In genomic region chr13:90364518-90365027, GRCm38 (mm10) we compare ENCODE assay signal across 34 mouse cellular contexts.
A peak's percentile ranks its signal among the peaks of the same experiment; 100 is the strongest.
DNase-seq lines count a peak whose midpoint lies in the region; ATAC-seq lines count a peak whose summit lies in the region.
"Had no signal": no experiment of that assay in that cellular context is flagged by ENCODE, and none has a peak within 500 bp of the region (broad histone marks: within the 10 kb centered on the region; RNA-seq: fewer than 3 reads in every experiment).

No protein-coding gene starts in this region.

- 37% methylated on average over 4 of the region's 4 CpGs for WGBS in embryonic facial prominence, embryonic 13.5 days

- DNase-seq in frontal cortex, postnatal 25 days (ENCODE audit: low spot score in 2 of 2), result no peak
- DNase-seq in layer of hippocampus, adult 9-10 months (ENCODE audit: low spot score), result no peak
- no peak for DNase-seq in lung, postnatal 25 days (ENCODE audit: low spot score)
- DNase-seq in retina, embryonic 14.5 days (ENCODE audit: low spot score), result no peak
- DNase-seq: adrenal gland, adult 2 months; adrenal gland, postnatal 36 days; B cell, adult 2 months; cerebellum, adult 9-10 months; cerebellum, postnatal 36 days; embryo, embryonic 11 days; heart, postnatal 14 days; kidney, adult 2 months; layer of hippocampus, adult 9-11 months; liver, embryonic 13.5 days; lung, adult 18-20 months; midbrain, embryonic 14.5 days; retina, postnatal 1 day; right cerebral cortex, postnatal 25 days; spleen, adult 18-20 months; thymus, adult 18-20 months; thymus, postnatal 25 days had no signal

- peaks cover 10% of the 10 kb centered on the region; the same call in 1 of the 2 replicates for H3K4me1 ChIP-seq in embryonic facial prominence, embryonic 13.5 days
- H3K4me1 ChIP-seq: hindbrain, embryonic 12.5 days; limb, embryonic 10.5 days; limb, embryonic 15.5 days had no signal

- ATAC-seq in frontal cortex, adult (ENCODE audit: low TSS enrichment), result peak; percentile 97
- ATAC-seq in embryonic facial prominence, embryonic 13.5 days (ENCODE audit: insufficient number of reproducible peaks, insufficient read depth, low FRiP score, low TSS enrichment, low read depth), result no peak
- peak; percentile 89 to 96 for ATAC-seq in hematopoietic stem cell, adult 5-6 weeks (replicated peaks in 1 of 2; ENCODE audit: insufficient read depth in 1 of 2, low FRiP score in 2 of 2, low TSS enrichment in 1 of 2, low read depth in 1 of 2, poor library complexity in 2 of 2, severe bottlenecking in 2 of 2)
- ATAC-seq: activated CD4-positive, CD25-positive, alpha-beta regulatory T cell, adult 4 months; hindbrain, postnatal 0 days; intestine, embryonic 15.5 days; lung, postnatal 0 days had no signal

- no peak overlapping the region for H3K4me3 ChIP-seq in embryonic facial prominence, embryonic 13.5 days
- H3K4me3 ChIP-seq: erythroblast, embryonic 14.5 days; hindbrain, embryonic 12.5 days; intestine, embryonic 15.5 days; limb, embryonic 10.5 days; limb, embryonic 15.5 days; liver, embryonic 13.5 days had no signal

- no peak overlapping the region for H3K4me2 ChIP-seq in embryonic facial prominence, embryonic 13.5 days
- H3K4me2 ChIP-seq: hindbrain, embryonic 12.5 days; intestine, embryonic 15.5 days; limb, embryonic 15.5 days; liver, embryonic 13.5 days had no signal

- H3K36me3 ChIP-seq in embryonic facial prominence, embryonic 13.5 days, result no peaks in the 10 kb centered on the region
- H3K36me3 ChIP-seq: hindbrain, embryonic 12.5 days; intestine, embryonic 15.5 days; limb, embryonic 10.5 days; limb, embryonic 15.5 days; liver, embryonic 13.5 days had no signal

- no peaks in the 10 kb centered on the region for H3K27me3 ChIP-seq in embryonic facial prominence, embryonic 13.5 days
- H3K27me3 ChIP-seq: hindbrain, embryonic 12.5 days; intestine, embryonic 15.5 days; limb, embryonic 15.5 days; liver, embryonic 13.5 days had no signal

- H3K9me3 ChIP-seq in embryonic facial prominence, embryonic 13.5 days, result no peaks in the 10 kb centered on the region
- H3K9me3 ChIP-seq: hindbrain, embryonic 12.5 days; intestine, embryonic 15.5 days; limb, embryonic 10.5 days; limb, embryonic 15.5 days; liver, embryonic 13.5 days had no signal

- 0 out of 2 replicates have a peak overlapping the region, but pooled peaks have one; percentile 28 for H3K27ac ChIP-seq in embryonic facial prominence, embryonic 13.5 days
- H3K27ac ChIP-seq: hindbrain, embryonic 12.5 days; hindbrain, postnatal 0 days; intestine, embryonic 15.5 days; kidney, postnatal 0 days; limb, embryonic 10.5 days; limb, embryonic 15.5 days; liver, embryonic 13.5 days; macrophage had no signal

- no peak overlapping the region for H3K9ac ChIP-seq in embryonic facial prominence, embryonic 13.5 days
- H3K9ac ChIP-seq: hindbrain, embryonic 12.5 days; intestine, embryonic 15.5 days; limb, embryonic 15.5 days; liver, embryonic 13.5 days had no signal
